Mouse (Mus musculus): ENCODE data around the gene Ccdc85c. TPM values are rescaled to one million over a fixed set of nuclear protein-coding genes. Genes with fewer than 3 reads are reported as not detected.

Gene Ccdc85c
- polyA plus RNA-seq, 1 experiment from 2014 or later = 15.8 TPM

DNA sequence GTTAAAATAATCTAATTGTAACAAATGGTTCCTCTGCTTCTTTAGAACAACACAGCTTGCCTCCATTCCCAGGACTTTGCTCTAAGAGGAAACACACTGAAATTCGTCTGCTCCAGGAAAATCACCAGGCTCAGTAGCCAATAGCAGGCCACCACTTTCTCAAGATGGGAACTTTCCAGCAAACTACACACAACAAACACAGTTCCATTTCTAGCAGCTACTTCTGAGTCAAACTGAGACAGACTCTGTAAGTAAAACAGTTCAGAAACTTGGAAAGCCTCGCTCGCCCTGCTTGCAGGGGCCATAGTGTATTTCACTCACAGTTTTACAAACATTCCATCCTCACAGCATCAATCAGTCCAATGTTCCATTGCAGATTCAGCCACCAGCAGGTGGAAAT lies 98.9 kb downstream of the Ccdc85c start:
- no peaks in the 10 kb centered on the region for H3K9me3 ChIP-seq
- no peak overlapping the region for H3K9ac ChIP-seq
- no peaks in the 10 kb centered on the region for H3K27me3 ChIP-seq
- ATAC-seq (ENCODE audit: low read depth) = no peak
- H3K36me3 ChIP-seq = no peaks in the 10 kb centered on the region
- peaks cover 46% of the 10 kb centered on the region for H3K4me1 ChIP-seq (replicated peaks)
- WGBS = 80% methylated on average over 3 of the region's 3 CpGs
- H3K4me3 ChIP-seq = no peak overlapping the region
- H3K27ac ChIP-seq (replicated peaks) = no peak overlapping the region
- no peak overlapping the region for H3K4me2 ChIP-seq

- no peak for ATAC-seq (ENCODE audit: low read depth)
- Histone ChIP-seq H3K9ac (no peak overlapping the region), H3K9me3 (no peaks in the 10 kb centered on the region), H3K36me3 (no peaks in the 10 kb centered on the region), H3K4me2 (no peak overlapping the region), H3K4me3 (no peak overlapping the region), H3K27ac (replicated peaks) (no peak overlapping the region), H3K4me1 (replicated peaks) (peaks cover 39% of the 10 kb centered on the region), H3K27me3 (no peaks in the 10 kb centered on the region)
- WGBS = 74% methylated on average over 8 of the region's 8 CpGs
These were observed 100.4 kb downstream of the Ccdc85c start for GRCm38 (mm10) chr12:108174606-108175505.

DNA sequence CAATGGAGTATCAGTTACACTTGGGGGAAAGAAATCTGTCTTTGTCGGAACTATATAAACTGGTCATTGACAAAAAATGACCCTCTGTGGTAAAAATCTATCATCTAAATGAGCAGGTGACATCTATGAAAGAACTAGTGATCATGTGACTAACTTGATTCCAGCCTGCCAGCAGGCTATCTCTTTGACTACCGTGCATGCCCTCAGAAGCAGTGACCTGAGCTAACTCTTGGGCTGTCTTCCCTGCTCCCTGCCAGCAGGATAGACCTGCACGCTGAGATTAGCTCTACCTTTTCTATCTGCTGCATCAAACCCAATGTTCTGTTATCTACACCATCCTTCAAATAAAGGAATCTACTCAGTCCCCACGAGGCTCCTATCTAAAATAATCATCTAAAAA lies 102.6 kb downstream of the Ccdc85c start:
- Histone ChIP-seq H3K27me3 (no peaks in the 10 kb centered on the region), H3K4me3 (no peak overlapping the region), H3K36me3 (no peaks in the 10 kb centered on the region), H3K27ac (replicated peaks) (no peak overlapping the region), H3K9ac (no peak overlapping the region), H3K4me1 (replicated peaks) (peaks cover 37% of the 10 kb centered on the region), H3K9me3 (no peaks in the 10 kb centered on the region), H3K4me2 (no peak overlapping the region)
- ATAC-seq (ENCODE audit: low read depth) = no peak
- 53% methylated on average over 4 of the region's 4 CpGs for WGBS

GRCm38 (mm10) chr12:108171336-108171735 lies 103.9 kb downstream of the Ccdc85c start:
- Histone ChIP-seq H3K4me3 (no peak overlapping the region), H3K9me3 (no peaks in the 10 kb centered on the region), H3K4me1 (replicated peaks) (peaks cover 24% of the 10 kb centered on the region), H3K27me3 (no peaks in the 10 kb centered on the region), H3K27ac (replicated peaks) (no peak overlapping the region), H3K36me3 (no peaks in the 10 kb centered on the region), H3K4me2 (no peak overlapping the region), H3K9ac (no peak overlapping the region)
- ATAC-seq (ENCODE audit: low read depth) = no peak

DNA sequence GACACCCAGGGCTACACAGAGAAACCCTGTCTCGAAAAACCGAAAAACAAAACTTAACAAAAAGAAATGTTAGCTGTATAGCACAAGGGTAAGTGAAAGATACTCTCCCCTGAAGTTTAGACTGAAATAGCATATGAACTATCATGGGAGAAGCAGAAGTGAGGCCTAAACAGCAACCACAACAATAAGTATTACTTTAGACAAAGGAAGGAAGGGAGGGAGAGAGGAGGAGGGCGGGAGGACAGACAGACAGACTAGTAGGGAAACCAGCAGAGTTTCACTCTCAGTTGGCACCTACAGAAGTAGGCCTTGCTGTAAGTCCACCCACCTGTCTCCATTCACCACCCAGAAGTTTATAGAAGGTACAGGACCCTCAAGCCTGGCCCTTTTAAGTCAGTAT lies 104.8 kb downstream of the Ccdc85c start:
- Histone ChIP-seq H3K27me3 (no peaks in the 10 kb centered on the region), H3K4me3 (no peak overlapping the region), H3K4me1 (replicated peaks) (peaks cover 21% of the 10 kb centered on the region), H3K9ac (no peak overlapping the region), H3K4me2 (no peak overlapping the region), H3K9me3 (no peaks in the 10 kb centered on the region), H3K36me3 (no peaks in the 10 kb centered on the region), H3K27ac (replicated peaks) (no peak overlapping the region)
- ATAC-seq (ENCODE audit: low read depth) = no peak
- 87% methylated on average over 3 of the region's 3 CpGs for WGBS

DNA sequence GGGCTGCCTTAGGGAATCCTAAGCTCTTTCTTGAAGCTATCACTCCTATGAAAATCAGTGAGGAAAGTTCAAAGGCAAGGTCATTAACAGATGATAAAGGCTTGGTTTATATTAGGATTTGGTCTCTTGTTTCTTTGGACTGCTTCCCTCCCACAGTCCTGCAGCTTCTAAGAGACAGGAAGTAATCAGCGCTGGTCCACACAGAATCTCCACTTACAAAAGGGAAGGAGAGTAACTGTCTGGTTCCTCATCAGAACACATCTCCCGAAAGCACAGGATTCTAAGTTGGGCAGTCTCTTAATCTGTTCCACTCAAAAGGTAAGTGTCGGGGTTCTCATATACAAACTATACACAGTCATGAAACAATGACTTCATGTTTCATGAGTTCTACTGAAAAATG lies 106.3 kb downstream of the Ccdc85c start:
- no peak overlapping the region for H3K4me3 ChIP-seq
- WGBS = 77% methylated on average over 3 of the region's 3 CpGs
- peaks cover 21% of the 10 kb centered on the region for H3K4me1 ChIP-seq (replicated peaks)
- H3K36me3 ChIP-seq = peaks cover 6% of the 10 kb centered on the region
- no peak overlapping the region for H3K27ac ChIP-seq (replicated peaks)
- no peaks in the 10 kb centered on the region for H3K27me3 ChIP-seq
- ATAC-seq (ENCODE audit: low read depth) = no peak
- H3K4me2 ChIP-seq = no peak overlapping the region
- no peak overlapping the region for H3K9ac ChIP-seq
- no peaks in the 10 kb centered on the region for H3K9me3 ChIP-seq

DNA sequence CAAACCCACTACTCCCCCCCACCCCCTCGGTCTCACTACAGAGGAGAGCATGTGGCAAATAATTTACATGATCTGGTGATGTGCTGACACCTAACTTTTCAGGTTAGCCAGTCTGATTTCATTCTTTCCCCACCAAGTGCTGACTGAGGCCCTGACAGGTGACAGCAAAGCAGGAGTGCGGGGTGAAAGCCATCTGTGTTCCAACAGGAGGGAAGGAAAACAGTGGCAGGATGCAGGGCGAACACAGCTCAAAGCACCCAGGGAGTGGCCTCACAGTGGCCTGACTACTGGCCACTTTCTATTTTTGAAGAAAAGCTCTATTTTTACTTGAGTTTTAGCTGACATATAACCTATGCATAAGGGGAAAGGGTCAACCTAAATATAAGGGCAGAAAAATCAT lies 111.5 kb downstream of the Ccdc85c start:
- ATAC-seq (ENCODE audit: low read depth) = no peak
- Histone ChIP-seq H3K27ac (replicated peaks) (no peak overlapping the region), H3K9me3 (no peaks in the 10 kb centered on the region), H3K4me3 (no peak overlapping the region), H3K36me3 (peaks cover 41% of the 10 kb centered on the region), H3K27me3 (no peaks in the 10 kb centered on the region), H3K4me1 (replicated peaks) (0 out of 2 replicates have a peak, but pooled peaks cover 2% of the 10 kb centered on the region), H3K4me2 (no peak overlapping the region), H3K9ac (no peak overlapping the region)
- WGBS = 75% methylated on average over 3 of the region's 3 CpGs

GRCm38 (mm10) chr12:108162036-108162435 lies 113.2 kb downstream of the Ccdc85c start:
- H3K27me3 ChIP-seq = no peaks in the 10 kb centered on the region
- WGBS = 94% methylated on average over 1 of the region's 1 CpGs
- no peak for ATAC-seq (ENCODE audit: low read depth)
- no peak overlapping the region for H3K9ac ChIP-seq
- no peak overlapping the region for H3K4me2 ChIP-seq
- no peaks in the 10 kb centered on the region for H3K4me1 ChIP-seq (replicated peaks)
- H3K27ac ChIP-seq (replicated peaks) = no peak overlapping the region
- peaks cover 53% of the 10 kb centered on the region for H3K36me3 ChIP-seq
- H3K9me3 ChIP-seq = no peaks in the 10 kb centered on the region
- no peak overlapping the region for H3K4me3 ChIP-seq

DNA sequence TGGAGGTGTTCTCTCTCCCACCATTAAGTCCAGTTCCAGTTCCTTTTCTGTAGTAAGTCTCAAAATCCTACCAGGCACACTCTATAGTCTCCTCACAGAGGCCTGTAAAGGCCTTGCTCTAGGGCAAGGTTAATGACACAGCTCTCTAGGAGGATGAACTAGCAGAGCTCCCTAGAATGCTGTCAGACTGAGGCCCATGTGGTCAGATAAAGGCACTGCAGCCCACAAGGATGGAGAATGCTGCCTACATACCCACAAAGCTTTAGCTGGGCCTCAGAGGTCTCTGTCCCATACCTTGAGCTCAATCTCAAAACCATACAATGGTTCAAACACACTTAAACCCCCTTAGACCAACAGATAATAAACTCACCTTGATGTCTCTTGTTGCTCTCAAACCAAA lies 115.4 kb downstream of the Ccdc85c start:
- no peak overlapping the region for H3K4me2 ChIP-seq
- H3K27ac ChIP-seq (replicated peaks) = no peak overlapping the region
- H3K9me3 ChIP-seq = no peaks in the 10 kb centered on the region
- peaks cover 70% of the 10 kb centered on the region for H3K36me3 ChIP-seq
- H3K4me3 ChIP-seq = no peak overlapping the region
- no peak for ATAC-seq (ENCODE audit: low read depth)
- H3K9ac ChIP-seq = no peak overlapping the region
- no peaks in the 10 kb centered on the region for H3K27me3 ChIP-seq
- no peaks in the 10 kb centered on the region for H3K4me1 ChIP-seq (replicated peaks)

Other genes starting within 250 kb of the Ccdc85c start
- gene Setd3, start 96.1 kb downstream of the Ccdc85c start, polyA plus RNA-seq (2015; fragmentation: Nextera tagmentation; extraction: Ambion mirVana) = 107 and 109 TPM in 2 replicates
- 3.7 and 4.2 TPM in 2 replicates for gene Ccnk, start 95.8 kb downstream of the Ccdc85c start, polyA plus RNA-seq (2015; fragmentation: Nextera tagmentation; extraction: Ambion mirVana)
- 1.6 TPM in 2 replicates for gene Hhipl1, start 30.8 kb upstream of the Ccdc85c start, polyA plus RNA-seq (2015; fragmentation: Nextera tagmentation; extraction: Ambion mirVana)
- 14.9 and 15.8 TPM in 2 replicates for gene Cyp46a1, start 59.0 kb upstream of the Ccdc85c start, polyA plus RNA-seq (2015; fragmentation: Nextera tagmentation; extraction: Ambion mirVana)
- 91.4 and 94.3 TPM in 2 replicates for gene Eml1, start 95.5 kb upstream of the Ccdc85c start, polyA plus RNA-seq (2015; fragmentation: Nextera tagmentation; extraction: Ambion mirVana)

Measured in neural tube, embryonic 13.5 days (tissue).